Mouse (Mus musculus) limb, embryonic 13.5 days (tissue): ENCODE results near the gene Ubac2. TPM values are rescaled to one million over a fixed set of nuclear protein-coding genes. Genes with fewer than 3 reads are reported as not detected.

Experiments
- ATAC-seq: fragments of 200-750 bp; cut with Nextera tagmentation; 2 replicates; pipeline ENCODE4 v1.8.0; 2017; ENCODE audit warnings: low read depth, moderate number of reproducible peaks, moderate TSS enrichment; ENCODE audit not compliant: low FRiP score
- H3K27ac ChIP-seq: fragments of 300-500 bp; sonication (generic); 2 replicates; pipeline ENCODE4 v1.5.1; 2015; ENCODE audit warnings: inconsistent platforms, mild to moderate bottlenecking, moderate library complexity
- H3K27me3 ChIP-seq: fragments of 300-500 bp; sonication (generic); 2 replicates; pipeline ENCODE4 v1.6.1; 2015; ENCODE audit warnings: mild to moderate bottlenecking, inconsistent platforms
- H3K36me3 ChIP-seq: fragments of 300-500 bp; sonication (generic); 2 replicates; pipeline ENCODE4 v1.6.1; 2015; ENCODE audit warnings: inconsistent platforms, mild to moderate bottlenecking, moderate library complexity
- H3K4me1 ChIP-seq: fragments of 300-500 bp; sonication (generic); 2 replicates; pipeline ENCODE4 v1.6.1; 2015; ENCODE audit warnings: inconsistent platforms
- H3K4me2 ChIP-seq: fragments of 300-500 bp; sonication (generic); replicated peaks from 2 replicates; pipeline ENCODE4 v1.6.1; 2015; ENCODE audit warnings: inconsistent platforms, mild to moderate bottlenecking, moderate library complexity
- H3K4me3 ChIP-seq: fragments of 300-500 bp; sonication (generic); 2 replicates; pipeline ENCODE4 v1.5.1; 2015; ENCODE audit warnings: moderate library complexity, mild to moderate bottlenecking, inconsistent platforms
- H3K9ac ChIP-seq: fragments of 300-500 bp; sonication (generic); 2 replicates; pipeline ENCODE4 v1.6.1; 2015; ENCODE audit warnings: mild to moderate bottlenecking, inconsistent platforms
- H3K9me3 ChIP-seq: fragments of 300-500 bp; sonication (generic); 2 replicates; pipeline ENCODE4 v1.6.1; 2016; ENCODE audit warnings: inconsistent platforms
- WGBS: fragments of 180-500 bp; shearing (Covaris S2); methylation state at CpG from one replicate; pipeline ENCODE4 v1.1.7; 2015; 5-methylcytosine and 5-hydroxymethylcytosine counted together
- polyA plus RNA-seq: library from polyadenylated mRNA; unstranded; fragments of >200 nt; fragmentation: Nextera tagmentation; extraction: Ambion mirVana; gene quantifications from 2 replicates; pipeline ENCODE4 v1.2.1, GENCODE M21; 2015

Ubac2 gene
- polyA plus RNA-seq, 1 experiment from 2014 or later, result 71.6 TPM

GRCm38 (mm10) chr14:122069948-122070347 is 191.5 kb downstream of the Ubac2 start:
- H3K4me1 ChIP-seq, result no peaks in the 10 kb centered on the region
- 74% methylated on average over 3 of the region's 3 CpGs for WGBS
- H3K4me2 ChIP-seq, result no peak overlapping the region
- H3K36me3 ChIP-seq, result no peaks in the 10 kb centered on the region
- 0 out of 2 replicates have a peak, but pooled peaks cover 1% of the 10 kb centered on the region for H3K27me3 ChIP-seq
- no peak for ATAC-seq
- no peak overlapping the region for H3K4me3 ChIP-seq
- no peaks in the 10 kb centered on the region for H3K9me3 ChIP-seq
- H3K27ac ChIP-seq, result no peak overlapping the region
- no peak overlapping the region for H3K9ac ChIP-seq

Other genes starting within 250 kb of the Ubac2 start
- 4.9 and 5.4 TPM in 2 replicates for gene Dock9, start 80.8 kb upstream of the Ubac2 start, polyA plus RNA-seq
- gene Gpr18, start 37.2 kb downstream of the Ubac2 start, polyA plus RNA-seq, result 0.20 and 0.37 TPM in 2 replicates
- gene Gpr183, start 86.6 kb downstream of the Ubac2 start, polyA plus RNA-seq, result 3.2 and 4.9 TPM in 2 replicates
- not detected in 2 replicates for gene Timm8a2, start 156.1 kb downstream of the Ubac2 start, polyA plus RNA-seq
- gene Tm9sf2, start 228.4 kb downstream of the Ubac2 start, polyA plus RNA-seq, result 156 and 160 TPM in 2 replicates